Mouse (Mus musculus) testis, adult 10 weeks (tissue): ENCODE results near the gene Ovol3. TPM values are rescaled to one million over a fixed set of nuclear protein-coding genes. Genes with fewer than 3 reads are reported as not detected.

Source experiments
- polyA plus RNA-seq: library from polyadenylated mRNA; stranded (reverse); fragments of 350-450 nt; fragmentation: Illumina TruSeq; extraction: RNeasy Lipid Tissue Mini Kit (QIAGEN cat#74804); gene quantifications from one replicate; pipeline ENCODE4 v1.2.3, GENCODE M21; 2014; ENCODE audit warnings: low read depth, low replicate concordance

Ovol3 gene
- not detected for polyA plus RNA-seq

DNA sequence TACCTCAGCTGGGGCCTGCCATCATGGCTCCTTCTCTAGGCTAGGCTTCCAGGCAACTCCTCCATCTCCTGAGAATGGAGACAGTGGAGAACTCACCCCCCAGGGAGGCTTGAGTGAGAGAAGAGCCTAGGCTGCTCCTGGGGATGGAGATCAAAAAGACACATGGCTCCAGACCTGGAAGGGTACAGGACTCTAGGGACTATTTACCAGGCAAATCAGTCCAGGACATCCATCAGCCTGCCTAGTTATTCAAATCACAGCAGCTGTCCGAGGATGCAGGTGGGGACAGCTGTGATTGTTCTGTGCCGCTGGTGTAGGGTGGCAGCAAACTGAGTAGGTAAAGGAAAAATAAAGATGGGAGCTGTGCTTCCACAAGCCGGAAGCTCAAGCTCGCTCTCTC is at the start of gene Ovol3:
Gene Ovol3 (minus strand): TSS at position 101 of the 400 bp plus-strand sequence.

DNA sequence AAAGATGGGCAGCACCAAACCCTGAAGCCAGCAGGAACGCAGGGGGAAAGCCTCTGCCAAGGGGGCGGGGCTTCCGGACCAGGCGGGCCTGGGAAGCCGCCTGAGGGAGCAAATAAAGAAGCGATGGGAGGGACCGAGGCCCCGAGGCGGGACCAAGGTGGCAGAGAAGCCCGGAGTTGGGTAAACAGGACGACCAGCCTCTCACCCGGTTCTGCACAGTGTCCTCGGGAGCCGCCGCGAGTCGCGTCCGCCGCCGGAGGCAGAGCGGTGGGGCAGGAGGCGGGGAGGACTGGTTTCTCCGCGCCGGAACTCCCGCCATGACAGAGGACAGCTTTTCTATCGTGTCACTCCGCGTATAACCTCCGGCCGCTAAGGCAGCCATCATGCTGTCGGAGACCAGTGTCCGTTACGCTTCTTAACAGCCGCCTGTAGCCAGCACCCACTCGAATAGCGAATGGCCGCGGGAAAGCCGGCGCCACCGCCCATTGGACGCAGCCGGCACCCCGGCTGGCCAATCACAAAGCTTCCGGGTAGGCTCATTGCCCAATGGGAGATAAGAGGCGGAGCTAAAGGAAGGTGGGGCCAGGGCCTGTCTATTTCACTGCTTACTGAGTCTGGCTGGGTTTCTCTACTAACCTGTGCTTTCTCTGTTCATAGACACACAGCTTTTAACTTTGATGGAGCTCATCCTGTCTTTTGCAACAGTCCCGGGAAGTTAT is 44.6 kb upstream of the Ovol3 start, which contains the start of the genes Thap8 and Wdr62:
Gene Thap8 (plus strand): TSS at position 144 of the 719 bp plus-strand sequence.
Gene Wdr62 (minus strand): TSS at position 469 of the 719 bp plus-strand sequence.

DNA sequence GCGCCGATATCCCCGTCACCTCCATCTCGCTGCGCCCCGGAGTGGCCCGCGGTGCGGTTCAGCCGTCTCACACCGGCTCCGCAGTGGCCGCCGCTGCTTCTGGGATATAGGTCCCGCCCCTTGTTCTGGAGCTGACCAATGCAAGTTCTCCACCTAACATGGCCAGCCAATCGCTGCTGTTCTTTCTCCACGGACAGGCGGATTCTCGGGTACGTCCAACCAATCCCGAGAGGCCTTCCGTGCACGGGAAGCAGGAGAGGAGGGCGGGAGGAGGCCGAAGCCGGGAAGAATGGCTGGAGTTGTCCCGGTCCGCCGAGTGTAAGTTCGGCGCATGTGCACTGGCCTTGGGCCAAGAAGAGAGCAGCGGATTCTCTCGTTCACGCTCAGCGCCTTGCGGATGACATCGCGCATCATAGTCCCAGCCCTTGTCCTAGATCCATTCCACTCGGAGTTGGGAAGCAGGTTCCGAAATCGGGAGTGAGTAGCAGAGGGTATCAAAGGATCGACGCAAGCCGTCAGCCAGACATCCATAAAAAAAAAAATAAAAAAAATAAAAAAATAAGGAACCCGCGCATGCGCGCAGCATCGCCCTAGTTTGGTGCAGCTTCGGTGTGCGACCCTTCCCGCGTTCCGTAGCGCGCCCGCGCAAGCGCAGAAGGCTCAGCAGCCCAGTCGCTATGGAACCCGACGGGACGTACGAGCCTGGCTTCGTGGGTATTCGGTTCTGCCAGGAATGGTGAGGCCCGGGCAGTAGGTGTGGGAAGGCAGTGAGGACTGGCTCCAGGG is 3.7 kb downstream of the Ovol3 start, which contains the start of the genes Polr2i and Tbcb:
Gene Polr2i (plus strand): TSS at position 280 of the 786 bp plus-strand sequence.
Gene Tbcb (minus strand): TSS at position 604 of the 786 bp plus-strand sequence.

DNA sequence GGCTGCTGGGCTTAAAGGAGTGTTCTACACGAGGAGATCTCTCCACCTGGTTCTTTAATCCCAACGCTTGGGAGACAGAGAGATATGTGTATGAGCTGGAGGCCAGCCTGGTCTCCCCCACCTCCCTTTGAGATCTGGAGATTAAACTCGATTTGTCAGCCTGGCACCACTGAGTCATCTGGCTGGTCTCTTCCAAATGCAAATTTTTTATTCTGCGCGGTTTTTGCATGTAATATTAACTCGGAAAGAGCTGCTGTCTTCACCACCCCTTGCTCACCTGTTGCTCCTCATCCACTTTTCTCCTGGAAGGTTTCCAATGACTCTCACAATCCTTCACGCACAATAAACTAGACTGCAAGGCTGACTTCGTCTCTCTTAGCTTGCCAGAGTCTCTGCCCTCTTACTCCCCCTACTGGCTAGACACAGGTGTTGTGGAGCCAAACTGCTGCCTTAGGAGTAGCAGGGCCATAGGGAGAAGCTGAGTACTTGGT is 37.0 kb downstream of the Ovol3 start, which contains the start of gene Capns1:
Gene Capns1 (minus strand): TSS at position 331 of the 491 bp plus-strand sequence.

DNA sequence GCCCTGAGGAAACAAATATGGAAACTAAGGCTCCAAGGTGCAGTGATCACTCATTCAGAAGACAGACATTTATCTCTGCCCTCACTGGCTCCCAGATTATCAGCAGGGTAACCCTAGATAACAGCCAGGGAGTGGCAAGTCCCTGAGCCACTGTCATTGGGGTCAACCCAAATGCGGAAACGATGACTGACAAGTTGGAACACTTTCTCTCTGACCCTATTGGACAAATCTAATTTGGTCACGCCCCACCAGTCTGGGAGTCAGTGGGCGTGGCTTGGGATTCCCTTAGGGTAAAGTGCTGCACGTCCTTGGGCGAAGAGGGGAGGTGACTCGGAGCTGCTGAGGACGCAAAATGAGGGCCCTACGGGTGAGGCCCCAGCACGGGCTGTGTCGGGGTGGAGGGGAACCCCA is 51.6 kb downstream of the Ovol3 start, which contains the start of gene Cox7a1:
Gene Cox7a1 (plus strand): TSS at position 266 of the 411 bp plus-strand sequence.

Other genes starting within 250 kb of the Ovol3 start
- 2.4 TPM for gene Zfp14, start 184.3 kb downstream of the Ovol3 start, polyA plus RNA-seq
- gene Zfp82, start 162.8 kb downstream of the Ovol3 start, polyA plus RNA-seq, result 2.5 TPM
- 0.41 TPM for gene Gm26920, start 145.3 kb downstream of the Ovol3 start, polyA plus RNA-seq
- 1.9 TPM for gene Zfp566, start 145.2 kb downstream of the Ovol3 start, polyA plus RNA-seq
- 31.7 TPM for gene Zfp260, start 140.9 kb downstream of the Ovol3 start, polyA plus RNA-seq
- gene Zfp382, start 113.8 kb downstream of the Ovol3 start, polyA plus RNA-seq, result 11.5 TPM
- gene Zfp146, start 66.0 kb downstream of the Ovol3 start, polyA plus RNA-seq, result 13.3 TPM
- 0.74 TPM for gene Cox7a1, start 51.6 kb downstream of the Ovol3 start, polyA plus RNA-seq
- gene Capns1, start 36.9 kb downstream of the Ovol3 start, polyA plus RNA-seq, result 117 TPM
- 3.9 TPM for gene Polr2i, start 3.8 kb downstream of the Ovol3 start, polyA plus RNA-seq
- gene Tbcb, start 3.5 kb downstream of the Ovol3 start, polyA plus RNA-seq, result 8.5 TPM
- gene Thap8, start 44.4 kb upstream of the Ovol3 start, polyA plus RNA-seq, result 0.63 TPM
- 22.5 TPM for gene Wdr62, start 44.7 kb upstream of the Ovol3 start, polyA plus RNA-seq
- 9.1 TPM for gene Clip3, start 56.0 kb upstream of the Ovol3 start, polyA plus RNA-seq
- gene Alkbh6, start 73.0 kb upstream of the Ovol3 start, polyA plus RNA-seq, result 1.8 TPM
- gene Syne4, start 79.1 kb upstream of the Ovol3 start, polyA plus RNA-seq, result 0.78 TPM
- 0.57 TPM for gene E130208F15Rik, start 86.0 kb upstream of the Ovol3 start, polyA plus RNA-seq
- 2.2 TPM for gene Sdhaf1, start 88.2 kb upstream of the Ovol3 start, polyA plus RNA-seq
- gene Lrfn3, start 127.0 kb upstream of the Ovol3 start, polyA plus RNA-seq, result not detected
- gene Tyrobp, start 178.0 kb upstream of the Ovol3 start, polyA plus RNA-seq, result not detected
- gene Hcst, start 184.1 kb upstream of the Ovol3 start, polyA plus RNA-seq, result not detected
- gene Nfkbid, start 186.0 kb upstream of the Ovol3 start, polyA plus RNA-seq, result 0.10 TPM
- 1.3 TPM for gene Aplp1, start 209.8 kb upstream of the Ovol3 start, polyA plus RNA-seq
- gene Kirrel2, start 222.0 kb upstream of the Ovol3 start, polyA plus RNA-seq, result not detected
- 0.07 TPM for gene Nphs1, start 222.6 kb upstream of the Ovol3 start, polyA plus RNA-seq